Mouse (Mus musculus) hindbrain, embryonic 15.5 days (tissue): ENCODE results near the gene Fam219a. TPM values are rescaled to one million over a fixed set of nuclear protein-coding genes. Genes with fewer than 3 reads are reported as not detected.

ENCODE experiments used
- ATAC-seq: fragments of 200-750 bp; cut with Nextera tagmentation; 2 replicates; pipeline ENCODE4 v1.8.0; 2017; ENCODE audit warnings: low read depth, moderate number of reproducible peaks, moderate TSS enrichment; ENCODE audit not compliant: low FRiP score
- H3K27ac ChIP-seq: fragments of 300-500 bp; sonication (generic); replicated peaks from 2 replicates; pipeline ENCODE4 v1.5.1; 2015; ENCODE audit warnings: mild to moderate bottlenecking, inconsistent platforms
- H3K27me3 ChIP-seq: fragments of 300-500 bp; sonication (generic); 2 replicates; pipeline ENCODE4 v1.6.1; 2015; ENCODE audit warnings: control low read depth, inconsistent platforms
- H3K36me3 ChIP-seq: fragments of 300-500 bp; sonication (generic); 2 replicates; pipeline ENCODE4 v1.6.1; 2015; ENCODE audit warnings: control low read depth, inconsistent platforms
- H3K4me1 ChIP-seq: fragments of 300-500 bp; sonication (generic); replicated peaks from 2 replicates; pipeline ENCODE4 v1.6.1; 2015; ENCODE audit warnings: control low read depth, inconsistent platforms
- H3K4me2 ChIP-seq: fragments of 300-500 bp; sonication (generic); 2 replicates; pipeline ENCODE4 v1.6.1; 2015; ENCODE audit warnings: moderate library complexity, mild to moderate bottlenecking, inconsistent platforms
- H3K4me3 ChIP-seq: fragments of 300-500 bp; sonication (generic); 2 replicates; pipeline ENCODE4 v1.5.1; 2015; ENCODE audit warnings: mild to moderate bottlenecking, inconsistent platforms
- H3K9ac ChIP-seq: fragments of 300-500 bp; sonication (generic); 2 replicates; pipeline ENCODE4 v1.6.1; 2015; ENCODE audit warnings: inconsistent platforms
- H3K9me3 ChIP-seq: fragments of 300-500 bp; sonication (generic); 2 replicates; pipeline ENCODE4 v1.6.1; 2016; ENCODE audit warnings: control low read depth, inconsistent platforms
- WGBS: fragments of 180-500 bp; shearing (Covaris S2); methylation state at CpG from one replicate; pipeline ENCODE4 v1.1.7; 2015; 5-methylcytosine and 5-hydroxymethylcytosine counted together
- polyA plus RNA-seq: library from polyadenylated mRNA; unstranded; fragments of >200 nt; fragmentation: Nextera tagmentation; extraction: Ambion mirVana; gene quantifications from 2 replicates; pipeline ENCODE4 v1.2.1, GENCODE M21; 2015

Fam219a gene
- polyA plus RNA-seq, 1 experiment from 2014 or later, result 17.6 TPM

DNA sequence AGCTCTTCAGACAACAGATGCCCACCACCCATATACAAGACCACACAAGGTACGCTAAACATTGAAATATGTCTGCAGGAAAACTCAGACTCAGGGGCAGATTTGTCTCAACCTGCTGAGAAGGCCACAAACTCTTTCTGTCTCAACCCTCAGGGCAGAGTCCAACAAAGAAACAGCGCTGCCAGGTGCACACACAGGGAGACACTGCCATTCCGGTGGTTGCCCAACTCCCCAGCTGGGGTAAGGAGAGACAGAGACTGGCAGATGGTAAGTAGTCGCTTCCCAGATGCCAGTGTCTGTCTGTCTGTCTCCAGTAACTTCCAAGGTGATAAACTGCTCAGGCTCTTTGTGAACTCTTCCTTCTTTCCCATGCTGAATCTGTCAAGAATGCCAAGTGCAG, 68.6 kb downstream of the Fam219a start:
- H3K9me3 ChIP-seq, result no peaks in the 10 kb centered on the region
- WGBS, result 67% methylated on average over 4 of the region's 4 CpGs
- H3K9ac ChIP-seq, result no peak overlapping the region
- no peak overlapping the region for H3K4me3 ChIP-seq
- peaks cover 47% of the 10 kb centered on the region for H3K27me3 ChIP-seq
- no peaks in the 10 kb centered on the region for H3K36me3 ChIP-seq
- ATAC-seq, result no peak
- H3K4me1 ChIP-seq, result peaks cover 46% of the 10 kb centered on the region
- no peak overlapping the region for H3K27ac ChIP-seq
- no peak overlapping the region for H3K4me2 ChIP-seq

DNA sequence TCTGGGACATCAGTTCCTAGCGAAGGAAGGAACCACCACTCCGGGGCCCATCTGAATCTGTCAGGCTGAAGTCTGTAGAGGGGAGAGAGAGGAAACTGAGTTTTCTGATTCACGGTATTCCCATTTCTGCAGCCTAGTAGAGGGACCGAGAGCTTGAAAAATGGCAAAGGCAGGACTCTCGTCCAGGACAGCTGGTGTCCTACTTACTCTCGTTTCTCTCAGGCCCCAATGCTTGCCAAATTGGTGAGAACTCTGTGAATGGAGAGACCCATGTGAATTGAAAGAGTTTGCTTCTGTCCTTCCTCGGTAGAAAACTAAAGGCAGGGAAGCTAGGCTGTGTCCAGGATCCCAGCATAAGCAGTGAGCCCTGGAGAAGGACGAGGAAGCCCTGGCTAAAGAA, 69.7 kb downstream of the Fam219a start:
- no peak overlapping the region for H3K9ac ChIP-seq
- ATAC-seq, result no peak
- WGBS, result 58% methylated on average over 8 of the region's 8 CpGs
- no peak overlapping the region for H3K27ac ChIP-seq
- peaks cover 46% of the 10 kb centered on the region for H3K4me1 ChIP-seq
- H3K27me3 ChIP-seq, result peaks cover 47% of the 10 kb centered on the region
- H3K4me3 ChIP-seq, result no peak overlapping the region; the same call in 1 of the 2 replicates
- no peaks in the 10 kb centered on the region for H3K9me3 ChIP-seq
- no peaks in the 10 kb centered on the region for H3K36me3 ChIP-seq
- peak overlapping the region; percentile 57; the same call in 1 of the 2 replicates for H3K4me2 ChIP-seq

GRCm38 (mm10) chr4:41498921-41499391, 70.4 kb downstream of the Fam219a start:
- H3K9me3 ChIP-seq, result no peaks in the 10 kb centered on the region
- peak overlapping the region; percentile 22 for H3K9ac ChIP-seq
- 10% methylated on average over 43 of the region's 43 CpGs for WGBS
- peaks cover 46% of the 10 kb centered on the region for H3K4me1 ChIP-seq
- H3K4me3 ChIP-seq, result peak overlapping the region; percentile 36
- H3K36me3 ChIP-seq, result no peaks in the 10 kb centered on the region
- no peak for ATAC-seq
- peak overlapping the region; percentile 57 for H3K4me2 ChIP-seq
- peaks cover 47% of the 10 kb centered on the region for H3K27me3 ChIP-seq
- H3K27ac ChIP-seq, result no peak overlapping the region

- H3K27me3 ChIP-seq, result peaks cover 47% of the 10 kb centered on the region
Observed at GRCm38 (mm10) chr4:41497995-41498845, 71.1 kb downstream of the Fam219a start.

GRCm38 (mm10) chr4:41497579-41497978, 71.8 kb downstream of the Fam219a start:
- Histone ChIP-seq H3K4me1 (peaks cover 36% of the 10 kb centered on the region), H3K27me3 (peaks cover 47% of the 10 kb centered on the region), H3K4me3 (peak overlapping the region; percentile 36), H3K4me2 (peak overlapping the region; percentile 57), H3K27ac (no peak overlapping the region), H3K9me3 (no peaks in the 10 kb centered on the region), H3K9ac (no peak overlapping the region; the same call in 1 of the 2 replicates), H3K36me3 (no peaks in the 10 kb centered on the region)
- ATAC-seq, result no peak
- WGBS, result 5% methylated on average over 34 of the region's 34 CpGs

More at GRCm38 (mm10) chr4:41497995-41498845, 71.1 kb downstream of the Fam219a start:
- Histone ChIP-seq H3K4me2 (peak overlapping the region; percentile 57), H3K4me1 (peaks cover 43% of the 10 kb centered on the region), H3K9me3 (no peaks in the 10 kb centered on the region), H3K27ac (no peak overlapping the region), H3K36me3 (no peaks in the 10 kb centered on the region), H3K9ac (no peak overlapping the region; the same call in 1 of the 2 replicates), H3K4me3 (peak overlapping the region; percentile 36)
- WGBS, result 12% methylated on average over 72 of the region's 72 CpGs
- no peak for ATAC-seq

GRCm38 (mm10) chr4:41497046-41497445, 72.3 kb downstream of the Fam219a start:
- WGBS, result 56% methylated on average over 5 of the region's 5 CpGs
- no peak overlapping the region for H3K27ac ChIP-seq
- peaks cover 31% of the 10 kb centered on the region for H3K4me1 ChIP-seq
- H3K27me3 ChIP-seq, result peaks cover 47% of the 10 kb centered on the region
- no peak for ATAC-seq
- H3K36me3 ChIP-seq, result no peaks in the 10 kb centered on the region
- H3K4me3 ChIP-seq, result peak overlapping the region; percentile 36
- H3K4me2 ChIP-seq, result peak overlapping the region; percentile 57
- no peaks in the 10 kb centered on the region for H3K9me3 ChIP-seq
- no peak overlapping the region for H3K9ac ChIP-seq

GRCm38 (mm10) chr4:41495850-41496249, 73.5 kb downstream of the Fam219a start:
- peak; percentile 77 for ATAC-seq
- Histone ChIP-seq H3K9me3 (no peaks in the 10 kb centered on the region), H3K36me3 (no peaks in the 10 kb centered on the region), H3K4me1 (peaks cover 27% of the 10 kb centered on the region), H3K27ac (no peak overlapping the region), H3K4me3 (no peak overlapping the region), H3K9ac (no peak overlapping the region), H3K4me2 (no peak overlapping the region), H3K27me3 (peaks cover 42% of the 10 kb centered on the region)
- WGBS, result 56% methylated on average over 11 of the region's 11 CpGs

GRCm38 (mm10) chr4:41495076-41495475, 74.3 kb downstream of the Fam219a start:
- Histone ChIP-seq H3K4me3 (no peak overlapping the region), H3K9me3 (no peaks in the 10 kb centered on the region), H3K4me1 (peaks cover 27% of the 10 kb centered on the region), H3K4me2 (no peak overlapping the region), H3K36me3 (no peaks in the 10 kb centered on the region), H3K27me3 (peaks cover 34% of the 10 kb centered on the region), H3K27ac (no peak overlapping the region), H3K9ac (no peak overlapping the region)
- no peak for ATAC-seq
- whole genome bisulfite sequencing, result 85% methylated on average over 4 of the region's 4 CpGs

GRCm38 (mm10) chr4:41494378-41494777, 75.0 kb downstream of the Fam219a start:
- Histone ChIP-seq H3K4me3 (no peak overlapping the region), H3K27me3 (peaks cover 27% of the 10 kb centered on the region), H3K9ac (no peak overlapping the region), H3K4me2 (no peak overlapping the region), H3K27ac (no peak overlapping the region), H3K36me3 (no peaks in the 10 kb centered on the region), H3K9me3 (no peaks in the 10 kb centered on the region), H3K4me1 (peaks cover 27% of the 10 kb centered on the region)
- ATAC-seq, result no peak
- WGBS, result 44% methylated on average over 3 of the region's 3 CpGs

DNA sequence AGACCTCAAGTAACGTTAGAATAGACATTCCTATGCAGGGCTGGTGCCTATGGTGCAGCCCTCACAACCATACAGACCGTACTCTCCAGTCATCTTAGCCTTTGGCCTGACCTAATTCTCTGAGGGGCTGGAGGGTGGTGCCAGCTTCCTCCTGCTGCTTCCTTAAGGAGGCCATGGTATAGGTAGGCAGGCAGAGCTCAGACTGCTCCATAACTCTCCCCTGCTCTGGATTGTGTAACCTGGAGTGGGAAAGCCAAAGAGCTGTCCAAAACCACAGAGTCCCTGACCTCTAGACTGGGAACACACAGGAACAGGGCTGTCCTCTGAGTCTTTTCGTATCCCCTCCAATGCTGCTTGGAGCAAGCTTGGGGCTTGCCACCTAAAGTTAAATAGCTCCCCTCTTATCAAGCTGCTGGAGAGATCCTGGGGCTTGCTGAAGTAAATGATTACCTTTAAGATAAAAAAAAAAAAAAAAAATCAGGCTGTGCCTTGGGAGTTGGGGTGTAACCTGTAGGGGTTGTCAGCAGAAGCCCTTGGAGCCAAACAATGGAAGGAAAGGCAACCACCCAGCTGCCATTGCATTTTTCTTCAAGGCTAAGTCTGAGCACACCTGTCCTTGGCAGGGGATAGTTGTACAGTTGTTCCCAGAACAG, 75.7 kb downstream of the Fam219a start:
- H3K27me3 ChIP-seq, result peaks cover 21% of the 10 kb centered on the region
- no peak overlapping the region for H3K9ac ChIP-seq
- H3K4me2 ChIP-seq, result no peak overlapping the region
- H3K4me1 ChIP-seq, result peaks cover 19% of the 10 kb centered on the region
- H3K9me3 ChIP-seq, result no peaks in the 10 kb centered on the region
- ATAC-seq, result no peak
- 80% methylated on average over 3 of the region's 3 CpGs for WGBS
- no peaks in the 10 kb centered on the region for H3K36me3 ChIP-seq
- no peak overlapping the region for H3K4me3 ChIP-seq
- H3K27ac ChIP-seq, result no peak overlapping the region

- WGBS, result 83% methylated on average over 7 of the region's 7 CpGs
- ATAC-seq, result no peak
- peaks cover 15% of the 10 kb centered on the region for H3K27me3 ChIP-seq
- H3K4me2 ChIP-seq, result no peak overlapping the region
- no peak overlapping the region for H3K9ac ChIP-seq
- no peaks in the 10 kb centered on the region for H3K9me3 ChIP-seq
- no peaks in the 10 kb centered on the region for H3K36me3 ChIP-seq
- peaks cover 13% of the 10 kb centered on the region for H3K4me1 ChIP-seq
- no peak overlapping the region for H3K27ac ChIP-seq
- H3K4me3 ChIP-seq, result no peak overlapping the region
Observed at GRCm38 (mm10) chr4:41492951-41493350, 76.4 kb downstream of the Fam219a start.

GRCm38 (mm10) chr4:41481601-41482017, 87.7 kb downstream of the Fam219a start:
- 55% methylated on average over 6 of the region's 6 CpGs for WGBS
- H3K4me2 ChIP-seq, result no peak overlapping the region
- peaks cover 6% of the 10 kb centered on the region; the same call in 1 of the 2 replicates for H3K4me1 ChIP-seq
- H3K36me3 ChIP-seq, result peaks cover 10% of the 10 kb centered on the region; the same call in 1 of the 2 replicates
- no peak overlapping the region for H3K4me3 ChIP-seq
- H3K9me3 ChIP-seq, result no peaks in the 10 kb centered on the region
- no peak overlapping the region; the same call in 1 of the 2 replicates for H3K27ac ChIP-seq
- no peaks in the 10 kb centered on the region for H3K27me3 ChIP-seq
- peak; percentile 48; the same call in 1 of the 2 replicates for ATAC-seq
- no peak overlapping the region for H3K9ac ChIP-seq
